Mouse (Mus musculus): ENCODE measurements around the gene Rai14. TPM values are rescaled to one million over a fixed set of nuclear protein-coding genes. Genes with fewer than 3 reads are reported as not detected.
A peak's percentile ranks its signal among the peaks of the same experiment; 100 is the strongest.

Rai14 gene
- total RNA-seq, 2 experiments from 2014 or later, result 3.2 to 3.8 TPM

- no peak for DNase-seq (ENCODE audit: low spot score)
- intact Hi-C loops (cut with DNase I), result no loop called here
These were observed 17.8 kb downstream of the Rai14 start for GRCm38 (mm10) chr15:10696478-10697234.

- DNase-seq (ENCODE audit: low spot score), result no peak
- intact Hi-C loops (cut with DNase I), result no loop called here
These were observed 21.8 kb downstream of the Rai14 start for GRCm38 (mm10) chr15:10692627-10693026.

- intact Hi-C loops (cut with DNase I), result no loop called here
- no peak for DNase-seq (ENCODE audit: low spot score)
These were observed 22.9 kb downstream of the Rai14 start for GRCm38 (mm10) chr15:10691481-10691880.

- no peak for DNase-seq (ENCODE audit: low spot score)
- intact Hi-C loops (cut with DNase I), result no loop called here
These were observed 23.5 kb downstream of the Rai14 start for GRCm38 (mm10) chr15:10690973-10691372.

GRCm38 (mm10) chr15:10690219-10690618 lies 24.2 kb downstream of the Rai14 start:
- no peak for DNase-seq (ENCODE audit: low spot score)
- intact Hi-C loops (cut with DNase I), result no loop called here

- intact Hi-C loops (cut with DNase I), result no loop called here
These were observed 25.1 kb downstream of the Rai14 start for GRCm38 (mm10) chr15:10689304-10689703.

GRCm38 (mm10) chr15:10688686-10689085 lies 25.7 kb downstream of the Rai14 start:
- intact Hi-C loops (cut with DNase I), result no loop called here
- DNase-seq (ENCODE audit: low spot score), result no peak

More at GRCm38 (mm10) chr15:10689304-10689703, 25.1 kb downstream of the Rai14 start:
- DNase-seq (ENCODE audit: low spot score), result no peak

GRCm38 (mm10) chr15:10687365-10687764 lies 27.1 kb downstream of the Rai14 start:
- DNase-seq (ENCODE audit: low spot score), result no peak
- intact Hi-C loops (cut with DNase I), result no loop called here

GRCm38 (mm10) chr15:10685692-10686430 lies 28.6 kb downstream of the Rai14 start:
- DNase-seq (ENCODE audit: low spot score), result no peak
- intact Hi-C loops (cut with DNase I), result no loop called here

- no peak for DNase-seq (ENCODE audit: low spot score)
- intact Hi-C loops (cut with DNase I), result no loop called here
These were observed 30.7 kb downstream of the Rai14 start for GRCm38 (mm10) chr15:10683687-10684203.

- intact Hi-C loops (cut with DNase I), result no loop called here
These were observed 33.9 kb downstream of the Rai14 start for GRCm38 (mm10) chr15:10680514-10680913.

GRCm38 (mm10) chr15:10679571-10679970 lies 34.9 kb downstream of the Rai14 start:
- no peak for DNase-seq (ENCODE audit: low spot score)
- intact Hi-C loops (cut with DNase I), result no loop called here

More at GRCm38 (mm10) chr15:10680514-10680913, 33.9 kb downstream of the Rai14 start:
- no peak for DNase-seq (ENCODE audit: low spot score)

- intact Hi-C loops (cut with DNase I), result no loop called here
- DNase-seq (ENCODE audit: low spot score), result no peak
These were observed 38.6 kb downstream of the Rai14 start for GRCm38 (mm10) chr15:10675801-10676200.

GRCm38 (mm10) chr15:10672880-10673279 lies 41.5 kb downstream of the Rai14 start:
- no peak for DNase-seq (ENCODE audit: low spot score)
- intact Hi-C loops (cut with DNase I), result no loop called here

GRCm38 (mm10) chr15:10671868-10672267 lies 42.6 kb downstream of the Rai14 start:
- peak; percentile 13 for DNase-seq (ENCODE audit: low spot score)
- intact Hi-C loops (cut with DNase I), result no loop called here

GRCm38 (mm10) chr15:10670107-10670506 lies 44.3 kb downstream of the Rai14 start:
- no peak for DNase-seq (ENCODE audit: low spot score)
- intact Hi-C loops (cut with DNase I), result no loop called here

GRCm38 (mm10) chr15:10668120-10668900 lies 46.1 kb downstream of the Rai14 start:
- intact Hi-C loops (cut with DNase I), result no loop called here
- DNase-seq (ENCODE audit: low spot score), result no peak

- intact Hi-C loops (cut with DNase I), result no loop called here
- DNase-seq (ENCODE audit: low spot score), result no peak
These were observed 48.6 kb downstream of the Rai14 start for GRCm38 (mm10) chr15:10665816-10666215.

GRCm38 (mm10) chr15:10664529-10664898 lies 49.9 kb downstream of the Rai14 start:
- intact Hi-C loops (cut with DNase I), result no loop called here
- DNase-seq (ENCODE audit: low spot score), result no peak

GRCm38 (mm10) chr15:10663793-10664528 lies 50.5 kb downstream of the Rai14 start:
- intact Hi-C loops (cut with DNase I), result no loop called here

More at GRCm38 (mm10) chr15:10663793-10664528, 50.5 kb downstream of the Rai14 start:
- DNase-seq (ENCODE audit: low spot score), result no peak
